18 mouse cellular contexts compared by ENCODE assay signal in the genomic region with DNA sequence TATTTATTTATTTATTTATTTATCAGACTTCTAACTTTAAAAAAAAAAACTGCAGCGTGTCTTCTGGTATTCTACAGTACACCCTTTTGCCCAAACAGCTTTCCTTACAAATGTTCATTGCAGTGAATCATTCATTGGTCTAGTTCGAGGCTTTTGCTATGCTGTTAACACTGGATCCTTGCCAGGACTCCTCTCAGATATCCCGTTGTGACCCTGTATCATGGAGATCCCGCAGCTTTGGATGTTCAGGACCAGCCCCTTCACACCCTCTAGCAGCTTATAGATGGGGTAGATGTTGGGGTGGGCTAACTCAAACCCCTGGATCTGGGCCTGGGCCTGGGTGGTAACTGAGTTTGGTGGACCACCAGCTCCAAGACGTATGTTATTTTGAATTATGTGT.
"Had no signal": no experiment of that assay in that cellular context is flagged by ENCODE, and none has a peak within 500 bp of the region (broad histone marks: within the 10 kb centered on the region; RNA-seq: fewer than 3 reads in every experiment).

No protein-coding gene starts in this region.

- H3K4me3 ChIP-seq: liver, embryonic 15.5 days; lung, embryonic 15.5 days; megakaryocyte, embryonic 14.5 days; midbrain, embryonic 13.5 days; midbrain, embryonic 15.5 days; neural tube, embryonic 12.5 days had no signal

- H3K9me3 ChIP-seq: liver, embryonic 15.5 days; lung, embryonic 15.5 days; midbrain, embryonic 13.5 days; midbrain, embryonic 15.5 days had no signal

- H3K4me2 ChIP-seq: liver, embryonic 15.5 days; lung, embryonic 15.5 days; midbrain, embryonic 11.5 days; midbrain, embryonic 13.5 days; midbrain, embryonic 15.5 days; neural tube, embryonic 12.5 days had no signal

- H3K9ac ChIP-seq: liver, embryonic 15.5 days; liver, postnatal 0 days; lung, embryonic 15.5 days; midbrain, embryonic 13.5 days; midbrain, embryonic 15.5 days; neural tube, embryonic 12.5 days had no signal

- ATAC-seq: liver, postnatal 0 days; midbrain, embryonic 13.5 days; midbrain, embryonic 15.5 days had no signal

- DNase-seq: liver, postnatal 0 days; lung, postnatal 10 days; retina, postnatal 1 day; right cerebral cortex, adult 18-20 months; right cerebral cortex, postnatal 25 days; right cerebral cortex, postnatal 4 days; spleen, adult 18-20 months; thymus, adult 18-20 months; thymus, postnatal 14 days; thymus, postnatal 36 days had no signal

- H3K4me1 ChIP-seq: liver, embryonic 15.5 days had no signal

- H3K27ac ChIP-seq: liver, embryonic 15.5 days; lung, embryonic 15.5 days; macrophage; midbrain, embryonic 13.5 days; midbrain, embryonic 15.5 days; neural tube, embryonic 12.5 days had no signal

- H3K27me3 ChIP-seq: liver, embryonic 15.5 days; lung, embryonic 15.5 days; megakaryocyte, embryonic 14.5 days; midbrain, embryonic 13.5 days; midbrain, embryonic 15.5 days; neural tube, embryonic 12.5 days had no signal

- H3K36me3 ChIP-seq: liver, embryonic 15.5 days; lung, embryonic 15.5 days; midbrain, embryonic 13.5 days; midbrain, embryonic 15.5 days; neural tube, embryonic 12.5 days had no signal
